Mouse (Mus musculus) lung, embryonic 15.5 days (tissue): ENCODE measurements around the gene 4930518I15Rik. TPM values are rescaled to one million over a fixed set of nuclear protein-coding genes. Genes with fewer than 3 reads are reported as not detected.

Experiments used
- ATAC-seq: fragments of 200-750 bp; cut with Nextera tagmentation; 2 replicates; pipeline ENCODE4 v1.8.0; 2017; ENCODE audit warnings: moderate number of reproducible peaks, borderline replicate concordance; ENCODE audit not compliant: low FRiP score, low TSS enrichment; ENCODE audit errors: extremely low read depth
- H3K27ac ChIP-seq: fragments of 300-500 bp; sonication (generic); 2 replicates; pipeline ENCODE4 v1.5.1; 2015; ENCODE audit warnings: moderate library complexity, mild to moderate bottlenecking, inconsistent platforms
- H3K27me3 ChIP-seq: fragments of 300-500 bp; sonication (generic); 2 replicates; pipeline ENCODE4 v1.6.1; 2015; ENCODE audit warnings: inconsistent platforms
- H3K36me3 ChIP-seq: fragments of 300-500 bp; sonication (generic); 2 replicates; pipeline ENCODE4 v1.6.1; 2015; ENCODE audit warnings: inconsistent platforms
- H3K4me1 ChIP-seq: fragments of 300-500 bp; sonication (generic); 2 replicates; pipeline ENCODE4 v1.6.1; 2015; ENCODE audit warnings: inconsistent platforms
- H3K4me2 ChIP-seq: fragments of 300-500 bp; sonication (generic); 2 replicates; pipeline ENCODE4 v1.6.1; 2015; ENCODE audit warnings: inconsistent platforms, mild to moderate bottlenecking, moderate library complexity
- H3K4me3 ChIP-seq: fragments of 300-500 bp; sonication (generic); 2 replicates; pipeline ENCODE4 v1.5.1; 2015; ENCODE audit warnings: mild to moderate bottlenecking, inconsistent platforms
- H3K9ac ChIP-seq: fragments of 300-500 bp; sonication (generic); 2 replicates; pipeline ENCODE4 v1.6.1; 2015; ENCODE audit warnings: inconsistent platforms
- H3K9me3 ChIP-seq: fragments of 300-500 bp; sonication (generic); 2 replicates; pipeline ENCODE4 v1.6.1; 2016; ENCODE audit warnings: inconsistent platforms
- WGBS: fragments of 180-500 bp; shearing (Covaris S2); methylation state at CpG from one replicate; pipeline ENCODE4 v1.1.7; 2015; 5-methylcytosine and 5-hydroxymethylcytosine counted together
- polyA plus RNA-seq: library from polyadenylated mRNA; unstranded; fragments of >200 nt; fragmentation: Nextera tagmentation; extraction: Ambion mirVana; gene quantifications from 2 replicates; pipeline ENCODE4 v1.2.1, GENCODE M21; 2015

4930518I15Rik gene
- polyA plus RNA-seq, 1 experiment from 2014 or later = 7.5 TPM

DNA sequence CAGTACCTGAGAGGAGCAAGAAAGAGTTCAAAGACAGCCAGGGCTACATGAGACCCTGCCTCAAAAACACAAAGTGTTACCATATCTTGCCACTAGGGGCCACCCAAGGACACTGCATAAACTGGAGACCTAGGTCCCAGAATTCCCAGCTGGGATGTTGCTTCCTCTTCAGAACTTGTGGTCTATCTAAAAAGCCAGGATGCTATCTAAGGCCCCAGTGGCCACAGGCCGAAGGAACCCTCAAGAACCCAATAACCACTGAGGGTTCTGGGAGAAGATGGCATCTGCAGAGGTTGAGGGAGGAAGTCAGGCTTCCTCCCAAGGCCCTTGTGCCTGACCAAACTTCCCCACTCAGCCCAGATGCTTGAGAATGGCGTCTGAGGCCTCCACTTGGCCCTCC, 48.2 kb downstream of the 4930518I15Rik start:
- no peak overlapping the region for H3K9ac ChIP-seq
- no peak for ATAC-seq
- peaks cover 13% of the 10 kb centered on the region for H3K4me1 ChIP-seq
- WGBS = 36% methylated on average over 2 of the region's 2 CpGs
- no peaks in the 10 kb centered on the region for H3K36me3 ChIP-seq
- no peak overlapping the region for H3K27ac ChIP-seq
- H3K9me3 ChIP-seq = no peaks in the 10 kb centered on the region
- no peak overlapping the region for H3K4me3 ChIP-seq
- H3K4me2 ChIP-seq = no peak overlapping the region
- H3K27me3 ChIP-seq = no peaks in the 10 kb centered on the region

DNA sequence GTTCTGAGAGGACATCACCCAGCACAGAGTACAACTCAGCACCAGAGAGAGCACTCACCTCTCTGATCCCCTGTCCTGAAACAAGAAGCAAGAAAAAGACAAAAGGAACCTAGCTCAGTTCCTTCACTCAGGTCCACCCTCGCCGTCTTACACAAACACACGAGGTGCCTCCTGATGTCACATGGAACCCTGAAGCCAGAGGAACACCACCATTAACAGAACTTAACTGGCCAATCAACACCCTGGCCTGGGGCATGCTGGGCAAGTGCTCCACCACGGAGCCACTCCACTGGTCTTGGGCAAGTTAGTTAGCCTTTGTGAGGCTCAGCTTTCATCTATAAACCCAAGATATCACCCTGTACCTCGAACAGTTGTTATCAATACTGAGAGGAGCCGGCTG, 50.9 kb downstream of the 4930518I15Rik start:
- H3K4me1 ChIP-seq = peaks cover 3% of the 10 kb centered on the region; the same call in 1 of the 2 replicates
- no peak overlapping the region for H3K9ac ChIP-seq
- H3K4me2 ChIP-seq = no peak overlapping the region
- H3K27me3 ChIP-seq = no peaks in the 10 kb centered on the region
- WGBS = 61% methylated on average over 6 of the region's 6 CpGs
- H3K36me3 ChIP-seq = no peaks in the 10 kb centered on the region
- no peak for ATAC-seq
- H3K27ac ChIP-seq = no peak overlapping the region
- H3K4me3 ChIP-seq = no peak overlapping the region
- H3K9me3 ChIP-seq = no peaks in the 10 kb centered on the region

Other genes starting within 250 kb of the 4930518I15Rik start
- gene Dlgap4, start 244.2 kb downstream of the 4930518I15Rik start, polyA plus RNA-seq = 58.3 and 67.9 TPM in 2 replicates
- 443 and 454 TPM in 2 replicates for gene Myl9, start 82.5 kb downstream of the 4930518I15Rik start, polyA plus RNA-seq
- gene Tgif2, start 17.9 kb downstream of the 4930518I15Rik start, polyA plus RNA-seq = 55.7 and 56.1 TPM in 2 replicates
- 186 and 190 TPM in 2 replicates for gene Rab5if, start 5.2 kb upstream of the 4930518I15Rik start, polyA plus RNA-seq
- 0.38 and 2.4 TPM in 2 replicates for gene Sla2, start 29.2 kb upstream of the 4930518I15Rik start, polyA plus RNA-seq
- gene Ndrg3, start 134.1 kb upstream of the 4930518I15Rik start, polyA plus RNA-seq = 43.2 and 49.7 TPM in 2 replicates
- gene Dsn1, start 149.2 kb upstream of the 4930518I15Rik start, polyA plus RNA-seq = 39.0 and 40.9 TPM in 2 replicates
- 4.1 and 5.1 TPM in 2 replicates for gene Soga1, start 221.3 kb upstream of the 4930518I15Rik start, polyA plus RNA-seq
- not detected in 2 replicates for gene Tldc2, start 229.1 kb upstream of the 4930518I15Rik start, polyA plus RNA-seq